Mouse (Mus musculus): ENCODE measurements at regions not wholly inside any gene's neighbourhood (a gene's known extent, or its start where the extent isn't known, plus 50 kb on each side); places are given as distances from the start of the nearest gene placed in this dataset.

GRCm38 (mm10) chr3:136570517-136570916 is 99.4 kb upstream of the Ppp3ca start:
- TF ChIP-seq POLR2A (IDR thresholded peaks at IDR 0.05; ENCODE audit: insufficient read depth, low read depth, low read length): no peak
- TF ChIP-seq CTCF (IDR thresholded peaks at IDR 0.05): 0 out of 2 replicates have a peak, but pooled peaks have one; percentile 6
- TF ChIP-seq EP300 (IDR thresholded peaks at IDR 0.05; ENCODE audit: insufficient read depth, low read depth, low read length): no peak

Data from heart, adult 2 months (tissue).